In genomic region chr11:54195954-54196353, GRCm38 (mm10) we compare ENCODE assay signal across 17 mouse cellular contexts. TPM values are rescaled to one million over a fixed set of nuclear protein-coding genes. Genes with fewer than 3 reads are reported as not detected.
A peak's percentile ranks its signal among the peaks of the same experiment; 100 is the strongest.
DNase-seq lines count a peak whose midpoint lies in the region; ATAC-seq lines count a peak whose summit lies in the region.
"Had no signal": no experiment of that assay in that cellular context is flagged by ENCODE, and none has a peak within 500 bp of the region (broad histone marks: within the 10 kb centered on the region; RNA-seq: fewer than 3 reads in every experiment).

No protein-coding gene starts in this region.

- H3K36me3 ChIP-seq in hindbrain, embryonic 10.5 days, result no peaks in the 10 kb centered on the region
- H3K36me3 ChIP-seq in hindbrain, embryonic 12.5 days, result no peaks in the 10 kb centered on the region
- H3K36me3 ChIP-seq: intestine, embryonic 15.5 days; limb, embryonic 12.5 days; midbrain, embryonic 15.5 days; neural tube, embryonic 13.5 days had no signal

- H3K4me2 ChIP-seq in hindbrain, embryonic 12.5 days (replicated peaks), result no peak overlapping the region
- H3K4me2 ChIP-seq: intestine, embryonic 15.5 days; limb, embryonic 12.5 days; midbrain, embryonic 15.5 days; neural tube, embryonic 13.5 days had no signal

- ATAC-seq in hindbrain, embryonic 12.5 days (ENCODE audit: low FRiP score), result no peak
- ATAC-seq in activated CD4-positive, CD25-positive, alpha-beta regulatory T cell, adult 4 months, result no peak
- ATAC-seq in inflammation-experienced regulatory T-cells, adult 6 months, result no peak
- ATAC-seq: intestine, embryonic 15.5 days; liver, postnatal 0 days; midbrain, embryonic 15.5 days had no signal

- no peaks in the 10 kb centered on the region for H3K27me3 ChIP-seq in hindbrain, embryonic 10.5 days (ENCODE audit: insufficient read depth, poor library complexity, severe bottlenecking)
- H3K27me3 ChIP-seq in hindbrain, embryonic 12.5 days, result no peaks in the 10 kb centered on the region
- H3K27me3 ChIP-seq: intestine, embryonic 15.5 days; limb, embryonic 12.5 days; midbrain, embryonic 15.5 days; neural tube, embryonic 13.5 days had no signal

- no peak overlapping the region for H3K4me3 ChIP-seq in hindbrain, embryonic 10.5 days
- H3K4me3 ChIP-seq in hindbrain, embryonic 12.5 days, result no peak overlapping the region
- H3K4me3 ChIP-seq: intestine, embryonic 15.5 days; limb, embryonic 12.5 days; midbrain, embryonic 15.5 days; neural tube, embryonic 13.5 days had no signal

- H3K9ac ChIP-seq in hindbrain, embryonic 12.5 days, result no peak overlapping the region
- H3K9ac ChIP-seq: intestine, embryonic 15.5 days; limb, embryonic 12.5 days; liver, postnatal 0 days; midbrain, embryonic 15.5 days; neural tube, embryonic 13.5 days had no signal

- peak overlapping the region; percentile 13; the same call in 1 of the 2 replicates for H3K27ac ChIP-seq in hindbrain, embryonic 10.5 days
- H3K27ac ChIP-seq in hindbrain, embryonic 12.5 days, result no peak overlapping the region
- H3K27ac ChIP-seq: intestine, embryonic 15.5 days; limb, embryonic 12.5 days; macrophage; midbrain, embryonic 15.5 days; neural tube, embryonic 13.5 days had no signal

- H3K4me1 ChIP-seq in hindbrain, embryonic 10.5 days (replicated peaks), result peaks cover 3% of the 10 kb centered on the region; the same call in 1 of the 2 replicates
- H3K4me1 ChIP-seq in hindbrain, embryonic 12.5 days, result no peaks in the 10 kb centered on the region
- H3K4me1 ChIP-seq: intestine, embryonic 15.5 days; limb, embryonic 12.5 days; midbrain, embryonic 15.5 days; neural tube, embryonic 13.5 days had no signal

- 0 out of 2 replicates have a peak, but pooled peaks cover 3% of the 10 kb centered on the region for H3K9me3 ChIP-seq in hindbrain, embryonic 10.5 days
- no peaks in the 10 kb centered on the region; the same call in 1 of the 2 replicates for H3K9me3 ChIP-seq in hindbrain, embryonic 12.5 days (replicated peaks)
- H3K9me3 ChIP-seq: intestine, embryonic 15.5 days; midbrain, embryonic 15.5 days; neural tube, embryonic 13.5 days had no signal

- WGBS in hindbrain, embryonic 10.5 days, result 60% methylated on average over 5 of the region's 5 CpGs
- WGBS in hindbrain, embryonic 12.5 days, result 50% methylated on average over 5 of the region's 5 CpGs

- DNase-seq in hindbrain, embryonic 10.5 days (ENCODE audit: low spot score), result no peak
- DNase-seq in brain, adult 2 months (ENCODE audit: low read depth, low spot score), result peak; percentile 94
- DNase-seq in cerebellum, adult 18-20 months, result peak; percentile 77 to 84
- peak; percentile 21 to 47 for DNase-seq in frontal cortex, postnatal 36 days (ENCODE audit: low spot score in 2 of 2)
- no peak for DNase-seq in kidney, postnatal 10 days
- DNase-seq: kidney, postnatal 14 days; liver, postnatal 0 days had no signal

RNA-seq across cellular contexts. Expression of gene Csf2, which starts 53.5 kb away (rescaled TPM):
- not detected in 2 replicates for polyA plus RNA-seq in hindbrain, embryonic 10.5 days (2016; fragmentation: Nextera tagmentation; extraction: Ambion mirVana)
- polyA plus RNA-seq in hindbrain, embryonic 12.5 days (2016; fragmentation: Nextera tagmentation; extraction: Ambion mirVana), result not detected in 2 replicates
- under 1 TPM; 0.42 to 0.69 TPM for polyA plus RNA-seq in activated CD4-positive, CD25-positive, alpha-beta regulatory T cell, adult 4 months (2017; shearing (Covaris generic))
- polyA plus RNA-seq in inflammation-experienced regulatory T-cells, adult 6 months (2017; shearing (Covaris generic)), result 1 to 10 TPM in 2 of 3 experiments, not detected in 1; 1.2 to 2.8 TPM
- polyA plus RNA-seq: gonadal fat pad, adult 2 months; heart, embryonic 16.5 days; limb, embryonic 12.5 days; liver, postnatal 0 days; macrophage; midbrain, embryonic 15.5 days; neural tube, embryonic 13.5 days had no signal

Comparison
In these comparisons a context has a peak if more than half of its experiments do, and no peak if none do; other contexts are left out.
1. DNase-seq: peak in brain, adult 2 months (single experiment), cerebellum, adult 18-20 months (2 of 2) and frontal cortex, postnatal 36 days (2 of 2); none in hindbrain, embryonic 10.5 days (single experiment) and kidney, postnatal 10 days (single experiment).